Mouse (Mus musculus) bone marrow macrophage, adult 2 months (primary cell): ENCODE data around the gene Rcor2.

Experiments used
- CTCF ChIP-seq: IDR thresholded peaks from 2 replicates; pipeline ENCODE4 v1.5.1; 2012; ENCODE audit warnings: low read depth, mild to moderate bottlenecking, low read length, moderate library complexity
- POLR2A ChIP-seq: IDR thresholded peaks from 2 replicates; pipeline ENCODE4 v1.6.1; 2012; ENCODE audit warnings: mild to moderate bottlenecking, low read depth, low read length, borderline replicate concordance

- TF ChIP-seq CTCF, result no peak
- TF ChIP-seq POLR2A, result no peak
Observed at GRCm38 (mm10) chr19:7276053-7276659, 9.0 kb downstream of the Rcor2 start.
